Mouse (Mus musculus) small intestine, adult 2 months (tissue): ENCODE measurements around the gene Myzap. TPM values are rescaled to one million over a fixed set of nuclear protein-coding genes. Genes with fewer than 3 reads are reported as not detected.

Experiments
- H3K27ac ChIP-seq: fragments of 200-500 bp; 2 replicates; pipeline ENCODE4 v1.5.1; 2012; ENCODE audit warnings: low read depth, low read length, control low read depth, inconsistent platforms; ENCODE audit not compliant: insufficient read depth
- H3K27me3 ChIP-seq: fragments of 200-500 bp; 2 replicates; pipeline ENCODE4 v1.6.1; 2012; ENCODE audit warnings: mild to moderate bottlenecking, moderate library complexity, low read length, inconsistent platforms; ENCODE audit not compliant: control insufficient read depth, insufficient read depth
- H3K36me3 ChIP-seq: fragments of 200-500 bp; 2 replicates; pipeline ENCODE4 v1.6.1; 2012; ENCODE audit warnings: mild to moderate bottlenecking, low read length, control low read depth, inconsistent platforms; ENCODE audit not compliant: control insufficient read depth, insufficient read depth
- H3K4me1 ChIP-seq: fragments of 200-500 bp; 2 replicates; pipeline ENCODE4 v1.6.1; 2012; ENCODE audit warnings: low read length, inconsistent platforms, mixed read lengths; ENCODE audit not compliant: control insufficient read depth, insufficient read depth, insufficient read length
- H3K4me3 ChIP-seq: fragments of 200-500 bp; 2 replicates; pipeline ENCODE4 v1.5.1; 2012; ENCODE audit warnings: low read depth, mild to moderate bottlenecking, control low read depth, inconsistent platforms, low read length, moderate library complexity
- CTCF ChIP-seq: fragments of 200-500 bp; IDR thresholded peaks from 2 replicates; pipeline ENCODE4 v1.5.1; 2012; ENCODE audit warnings: low read depth, mild to moderate bottlenecking, control low read depth, inconsistent platforms, low read length, moderate library complexity, mixed read lengths; ENCODE audit not compliant: insufficient replicate concordance, insufficient read length; ENCODE audit errors: extremely low read depth
- POLR2A ChIP-seq: fragments of 200-500 bp; IDR thresholded peaks from 2 replicates; pipeline ENCODE4 v1.6.1; 2012; ENCODE audit warnings: low read depth, mild to moderate bottlenecking, control low read depth, inconsistent platforms, low read length, moderate library complexity
- WGBS: fragments of 180-500 bp; shearing (Covaris S2); methylation state at CpG from one replicate; pipeline ENCODE4 v1.1.7; 2018; 5-methylcytosine and 5-hydroxymethylcytosine counted together
- polyA plus RNA-seq: library from polyadenylated mRNA; depleted of rRNA; stranded (reverse); fragments of >200 nt; gene quantifications from 2 replicates; pipeline ENCODE4 v1.2.3, GENCODE M21; 2012

Myzap gene
- polyA plus RNA-seq, 1 experiment, result 14.2 TPM

- H3K4me3 ChIP-seq, result no peak overlapping the region
- H3K27ac ChIP-seq, result no peak overlapping the region
- WGBS, result 79% methylated on average over 3 of the region's 3 CpGs
- peaks cover 14% of the 10 kb centered on the region; the same call in 1 of the 2 replicates for H3K4me1 ChIP-seq
- no peaks in the 10 kb centered on the region for H3K27me3 ChIP-seq
- no peak for TF ChIP-seq POLR2A
- no peak for TF ChIP-seq CTCF
- H3K36me3 ChIP-seq, result peaks cover 15% of the 10 kb centered on the region
Measured at GRCm38 (mm10) chr9:71567391-71567790, 24.8 kb downstream of the Myzap start.

GRCm38 (mm10) chr9:71566763-71567162 is 25.4 kb downstream of the Myzap start:
- Histone ChIP-seq H3K4me3 (no peak overlapping the region), H3K36me3 (peaks cover 15% of the 10 kb centered on the region), H3K27ac (no peak overlapping the region), H3K27me3 (no peaks in the 10 kb centered on the region), H3K4me1 (peaks cover 12% of the 10 kb centered on the region; the same call in 1 of the 2 replicates)
- WGBS, result 32% methylated on average over 4 of the region's 4 CpGs
- TF ChIP-seq POLR2A, result no peak
- no peak for TF ChIP-seq CTCF

- no peak overlapping the region for H3K4me3 ChIP-seq
- H3K27ac ChIP-seq, result no peak overlapping the region
- 19% methylated on average over 2 of the region's 2 CpGs for WGBS
- no peaks in the 10 kb centered on the region for H3K4me1 ChIP-seq
- H3K36me3 ChIP-seq, result peaks cover 46% of the 10 kb centered on the region
- no peaks in the 10 kb centered on the region for H3K27me3 ChIP-seq
- TF ChIP-seq POLR2A (no peak), CTCF (no peak)
Measured at GRCm38 (mm10) chr9:71557737-71558136, 34.4 kb downstream of the Myzap start.

- Histone ChIP-seq H3K27ac (no peak overlapping the region), H3K36me3 (peaks cover 45% of the 10 kb centered on the region), H3K4me1 (no peaks in the 10 kb centered on the region), H3K27me3 (no peaks in the 10 kb centered on the region), H3K4me3 (no peak overlapping the region)
- 97% methylated on average over 3 of the region's 3 CpGs for WGBS
- TF ChIP-seq POLR2A (no peak), CTCF (no peak)
Measured at GRCm38 (mm10) chr9:71554001-71554400, 38.2 kb downstream of the Myzap start.

GRCm38 (mm10) chr9:71550176-71550575 is 42.0 kb downstream of the Myzap start:
- TF ChIP-seq POLR2A (no peak), CTCF (no peak)
- Histone ChIP-seq H3K36me3 (peaks cover 36% of the 10 kb centered on the region), H3K27me3 (no peaks in the 10 kb centered on the region), H3K4me1 (peaks cover 2% of the 10 kb centered on the region; the same call in 1 of the 2 replicates), H3K4me3 (no peak overlapping the region), H3K27ac (no peak overlapping the region)
- whole genome bisulfite sequencing, result 92% methylated on average over 8 of the region's 8 CpGs

GRCm38 (mm10) chr9:71547704-71548275 is 44.4 kb downstream of the Myzap start:
- WGBS, result 56% methylated on average over 10 of the region's 10 CpGs
- TF ChIP-seq CTCF, result no peak
- no peak for TF ChIP-seq POLR2A
- Histone ChIP-seq H3K27ac (no peak overlapping the region), H3K4me1 (peaks cover 2% of the 10 kb centered on the region; the same call in 1 of the 2 replicates), H3K4me3 (no peak overlapping the region), H3K36me3 (peaks cover 24% of the 10 kb centered on the region), H3K27me3 (no peaks in the 10 kb centered on the region)

- TF ChIP-seq CTCF, result no peak
- TF ChIP-seq POLR2A, result no peak
- H3K27ac ChIP-seq, result no peak overlapping the region
- no peak overlapping the region for H3K4me3 ChIP-seq
- H3K4me1 ChIP-seq, result peaks cover 2% of the 10 kb centered on the region; the same call in 1 of the 2 replicates
- H3K27me3 ChIP-seq, result no peaks in the 10 kb centered on the region
- WGBS, result 82% methylated on average over 5 of the region's 5 CpGs
- peaks cover 18% of the 10 kb centered on the region for H3K36me3 ChIP-seq
Measured at GRCm38 (mm10) chr9:71544831-71545230, 47.3 kb downstream of the Myzap start.
